Mouse (Mus musculus) small intestine, adult 2 months (tissue): ENCODE measurements around the gene Tmem50b.

Source experiments
- CTCF ChIP-seq: fragments of 200-500 bp; IDR thresholded peaks from 2 replicates; pipeline ENCODE4 v1.5.1; 2012; ENCODE audit warnings: low read depth, mild to moderate bottlenecking, control low read depth, inconsistent platforms, low read length, moderate library complexity, mixed read lengths; ENCODE audit not compliant: insufficient replicate concordance, insufficient read length; ENCODE audit errors: extremely low read depth
- POLR2A ChIP-seq: fragments of 200-500 bp; IDR thresholded peaks from 2 replicates; pipeline ENCODE4 v1.6.1; 2012; ENCODE audit warnings: low read depth, mild to moderate bottlenecking, control low read depth, inconsistent platforms, low read length, moderate library complexity

GRCm38 (mm10) chr16:91596397-91596778 lies 1.2 kb downstream of the Tmem50b start:
- TF ChIP-seq POLR2A = no peak
- TF ChIP-seq CTCF = no peak
